Mouse (Mus musculus) intestine, embryonic 15.5 days (tissue): ENCODE measurements around the gene Dlg1. TPM values are rescaled to one million over a fixed set of nuclear protein-coding genes. Genes with fewer than 3 reads are reported as not detected.

Source experiments
- ATAC-seq: fragments of 200-750 bp; cut with Nextera tagmentation; 2 replicates; pipeline ENCODE4 v1.8.0; 2017; ENCODE audit warnings: moderate TSS enrichment, moderate library complexity
- H3K27ac ChIP-seq: fragments of 300-500 bp; sonication (generic); 2 replicates; pipeline ENCODE4 v1.5.1; 2015; ENCODE audit warnings: mild to moderate bottlenecking, inconsistent platforms
- H3K27me3 ChIP-seq: fragments of 300-500 bp; sonication (generic); replicated peaks from 2 replicates; pipeline ENCODE4 v1.6.1; 2015; ENCODE audit warnings: inconsistent platforms
- H3K36me3 ChIP-seq: fragments of 300-500 bp; sonication (generic); 2 replicates; pipeline ENCODE4 v1.6.1; 2015; ENCODE audit warnings: inconsistent platforms
- H3K4me1 ChIP-seq: fragments of 300-500 bp; sonication (generic); replicated peaks from 2 replicates; pipeline ENCODE4 v1.6.1; 2015; ENCODE audit warnings: inconsistent platforms
- H3K4me2 ChIP-seq: fragments of 300-500 bp; sonication (generic); replicated peaks from 2 replicates; pipeline ENCODE4 v1.6.1; 2015; ENCODE audit warnings: mild to moderate bottlenecking, inconsistent platforms
- H3K4me3 ChIP-seq: fragments of 300-500 bp; sonication (generic); replicated peaks from 2 replicates; pipeline ENCODE4 v1.5.1; 2015; ENCODE audit warnings: inconsistent platforms
- H3K9ac ChIP-seq: fragments of 300-500 bp; sonication (generic); 2 replicates; pipeline ENCODE4 v1.6.1; 2015; ENCODE audit warnings: inconsistent platforms
- H3K9me3 ChIP-seq: fragments of 300-500 bp; sonication (generic); 2 replicates; pipeline ENCODE4 v1.6.1; 2016; ENCODE audit warnings: inconsistent platforms
- WGBS: fragments of 180-500 bp; shearing (Covaris S2); methylation state at CpG from one replicate; pipeline ENCODE4 v1.1.7; 2015; 5-methylcytosine and 5-hydroxymethylcytosine counted together
- polyA plus RNA-seq: library from polyadenylated mRNA; unstranded; fragments of >200 nt; fragmentation: Nextera tagmentation; extraction: Ambion mirVana; gene quantifications from 2 replicates; pipeline ENCODE4 v1.2.1, GENCODE M21; 2015

The Dlg1 gene
- polyA plus RNA-seq, 1 experiment from 2014 or later = 18.6 TPM

GRCm38 (mm10) chr16:31875391-31875790 lies 212.1 kb downstream of the Dlg1 start:
- H3K4me3 ChIP-seq = no peak overlapping the region
- H3K27me3 ChIP-seq = no peaks in the 10 kb centered on the region
- no peak for ATAC-seq
- H3K9ac ChIP-seq = no peak overlapping the region
- 93% methylated on average over 4 of the region's 4 CpGs for WGBS
- H3K4me1 ChIP-seq = 0 out of 2 replicates have a peak, but pooled peaks cover 2% of the 10 kb centered on the region
- 0 out of 2 replicates have a peak, but pooled peaks cover 6% of the 10 kb centered on the region for H3K36me3 ChIP-seq
- no peak overlapping the region for H3K4me2 ChIP-seq
- H3K27ac ChIP-seq = no peak overlapping the region
- H3K9me3 ChIP-seq = no peaks in the 10 kb centered on the region

DNA sequence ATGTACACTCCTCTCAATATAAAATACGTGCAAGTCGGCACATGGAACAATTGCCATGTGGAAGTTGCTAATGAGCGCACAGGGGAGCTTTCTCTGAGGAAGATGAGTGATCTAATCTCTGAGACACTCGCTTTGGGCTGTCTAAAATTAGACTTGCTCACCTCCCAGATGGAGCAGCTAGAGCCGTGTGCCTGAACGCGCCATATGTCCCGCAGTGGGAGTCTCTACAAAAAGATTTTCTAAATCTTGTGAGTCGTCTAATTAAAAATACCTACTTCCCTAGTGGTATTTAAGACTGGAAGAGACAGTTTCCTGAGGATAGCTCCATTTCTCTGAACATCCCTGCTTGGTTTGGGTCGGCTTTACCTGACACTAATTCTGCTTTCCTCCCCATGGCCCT lies 213.1 kb downstream of the Dlg1 start:
- 82% methylated on average over 10 of the region's 10 CpGs for WGBS
- H3K9me3 ChIP-seq = no peaks in the 10 kb centered on the region
- no peak overlapping the region for H3K4me2 ChIP-seq
- 0 out of 2 replicates have a peak, but pooled peaks cover 2% of the 10 kb centered on the region for H3K4me1 ChIP-seq
- no peaks in the 10 kb centered on the region for H3K27me3 ChIP-seq
- ATAC-seq = no peak
- 0 out of 2 replicates have a peak, but pooled peaks cover 4% of the 10 kb centered on the region for H3K36me3 ChIP-seq
- no peak overlapping the region for H3K4me3 ChIP-seq
- no peak overlapping the region for H3K9ac ChIP-seq
- H3K27ac ChIP-seq = no peak overlapping the region

GRCm38 (mm10) chr16:31878052-31878451 lies 214.8 kb downstream of the Dlg1 start:
- no peaks in the 10 kb centered on the region for H3K36me3 ChIP-seq
- peaks cover 2% of the 10 kb centered on the region; the same call in 1 of the 2 replicates for H3K4me1 ChIP-seq
- no peak overlapping the region for H3K4me3 ChIP-seq
- no peak overlapping the region for H3K4me2 ChIP-seq
- H3K9ac ChIP-seq = no peak overlapping the region
- 59% methylated on average over 6 of the region's 6 CpGs for WGBS
- no peak overlapping the region for H3K27ac ChIP-seq
- no peaks in the 10 kb centered on the region for H3K9me3 ChIP-seq
- ATAC-seq = no peak
- H3K27me3 ChIP-seq = no peaks in the 10 kb centered on the region

DNA sequence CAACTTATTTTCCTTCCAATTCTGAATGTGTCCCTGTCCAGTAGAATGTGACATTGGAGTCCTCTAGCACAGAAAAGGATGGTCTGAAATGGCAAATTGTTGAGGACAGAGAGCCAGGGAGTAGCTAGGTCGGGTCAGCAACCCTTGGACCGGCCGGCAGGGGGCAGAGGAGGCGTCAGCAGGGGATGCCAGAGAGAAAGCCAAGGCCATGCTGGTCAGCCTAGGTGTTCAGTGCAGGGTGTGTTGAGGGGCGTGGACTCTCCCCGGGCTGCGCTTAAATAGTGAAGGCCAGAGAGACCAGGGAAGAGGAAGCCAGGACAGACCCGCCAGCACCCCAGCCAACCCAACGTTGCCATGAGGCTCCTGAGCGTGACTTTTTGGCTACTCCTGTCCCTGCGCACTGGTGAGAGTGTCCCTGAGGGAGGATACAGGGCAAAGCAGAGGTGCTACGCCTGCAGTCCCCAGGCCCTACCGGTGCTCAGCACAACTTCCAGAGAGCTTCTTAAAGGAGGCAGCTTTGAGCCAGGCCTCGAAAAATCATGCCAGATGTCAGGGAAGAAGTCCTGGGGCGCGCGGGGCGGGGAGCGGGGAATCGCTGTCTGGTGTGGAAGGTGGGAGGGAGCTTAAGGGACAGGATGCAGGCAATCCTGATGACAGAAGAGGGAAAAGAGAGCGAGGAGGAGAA lies 215.5 kb downstream of the Dlg1 start, which contains the start of gene Meltf:
TSS of gene Meltf (plus strand) at position 238 of the 685 bp plus-strand sequence.
- 25% methylated on average over 21 of the region's 21 CpGs for WGBS
- Histone ChIP-seq H3K4me3 (peak within 1 kb of the TSS; percentile 11; the same call in 1 of the 2 replicates), H3K9me3 (no peaks in the 10 kb centered on the region), H3K27ac (no peak within 1 kb of the TSS), H3K27me3 (no peaks in the 10 kb centered on the region), H3K9ac (no peak within 1 kb of the TSS), H3K4me1 (peaks cover 2% of the 10 kb centered on the region; the same call in 1 of the 2 replicates), H3K36me3 (no peaks in the 10 kb centered on the region), H3K4me2 (peak within 1 kb of the TSS; percentile 48)
- peak; percentile 87 for ATAC-seq

GRCm38 (mm10) chr16:31880146-31880840 lies 217.1 kb downstream of the Dlg1 start:
- ATAC-seq = no peak
- peaks cover 2% of the 10 kb centered on the region; the same call in 1 of the 2 replicates for H3K4me1 ChIP-seq
- H3K9me3 ChIP-seq = no peaks in the 10 kb centered on the region
- WGBS = 84% methylated on average over 8 of the region's 8 CpGs
- H3K9ac ChIP-seq = no peak overlapping the region
- no peaks in the 10 kb centered on the region for H3K36me3 ChIP-seq
- H3K4me3 ChIP-seq = no peak overlapping the region
- H3K27me3 ChIP-seq = no peaks in the 10 kb centered on the region
- H3K27ac ChIP-seq = no peak overlapping the region
- no peak overlapping the region for H3K4me2 ChIP-seq

- Histone ChIP-seq H3K4me3 (no peak overlapping the region), H3K4me2 (no peak overlapping the region), H3K4me1 (peaks cover 2% of the 10 kb centered on the region; the same call in 1 of the 2 replicates), H3K9me3 (no peaks in the 10 kb centered on the region), H3K27ac (no peak overlapping the region), H3K27me3 (no peaks in the 10 kb centered on the region), H3K9ac (no peak overlapping the region), H3K36me3 (no peaks in the 10 kb centered on the region)
- no peak for ATAC-seq
- WGBS = 69% methylated on average over 9 of the region's 9 CpGs
These were observed 219.2 kb downstream of the Dlg1 start for GRCm38 (mm10) chr16:31882381-31882908.

DNA sequence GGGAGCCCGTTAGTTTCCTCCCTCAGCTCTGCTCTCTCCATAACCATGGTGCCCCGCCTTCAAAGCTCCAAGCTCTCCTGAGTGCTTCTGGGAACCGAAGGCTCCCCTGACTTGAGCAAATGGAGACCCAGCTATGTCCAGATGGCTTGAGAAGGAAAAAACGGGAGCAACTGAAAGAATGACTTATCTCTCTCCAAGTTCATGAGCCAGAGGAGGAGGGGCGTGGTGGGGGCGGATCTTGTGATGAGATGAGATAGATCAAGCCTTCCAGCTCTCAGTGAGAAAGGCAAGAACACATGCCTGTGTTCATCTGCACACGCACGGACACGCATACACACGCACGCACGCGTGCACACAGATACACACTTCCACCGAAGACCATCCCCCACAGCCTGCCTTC lies 220.1 kb downstream of the Dlg1 start:
- Histone ChIP-seq H3K4me3 (no peak overlapping the region), H3K36me3 (no peaks in the 10 kb centered on the region), H3K27ac (no peak overlapping the region), H3K4me1 (peaks cover 2% of the 10 kb centered on the region; the same call in 1 of the 2 replicates), H3K4me2 (peak overlapping the region; percentile 33), H3K9ac (no peak overlapping the region), H3K9me3 (no peaks in the 10 kb centered on the region), H3K27me3 (no peaks in the 10 kb centered on the region)
- 61% methylated on average over 14 of the region's 14 CpGs for WGBS
- ATAC-seq = no peak

DNA sequence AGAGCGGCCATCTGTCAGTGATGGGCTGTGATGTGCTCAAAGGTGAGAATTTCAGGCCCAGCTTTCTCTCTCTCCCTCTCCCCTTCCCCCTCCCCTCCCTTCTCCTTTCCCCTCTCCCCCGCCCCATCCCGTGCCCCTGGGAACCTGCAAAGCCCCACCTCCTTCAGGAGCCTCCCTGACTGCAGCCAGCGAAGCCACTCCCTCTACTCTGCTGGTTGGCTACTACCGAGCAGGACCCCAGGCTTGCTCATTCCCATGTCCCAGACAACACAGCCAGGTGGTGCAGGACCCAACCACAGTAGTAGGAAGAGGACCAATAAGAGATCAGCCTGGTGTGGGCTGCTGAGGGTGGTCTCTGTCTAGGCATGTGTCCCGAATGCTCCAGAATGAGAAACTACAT lies 220.7 kb downstream of the Dlg1 start:
- Histone ChIP-seq H3K9ac (no peak overlapping the region), H3K27ac (no peak overlapping the region), H3K4me1 (no peaks in the 10 kb centered on the region; the same call in 1 of the 2 replicates), H3K27me3 (no peaks in the 10 kb centered on the region), H3K4me3 (no peak overlapping the region), H3K4me2 (peak overlapping the region; percentile 33), H3K9me3 (no peaks in the 10 kb centered on the region), H3K36me3 (no peaks in the 10 kb centered on the region)
- 21% methylated on average over 6 of the region's 6 CpGs for WGBS
- peak; percentile 71 for ATAC-seq

- Histone ChIP-seq H3K36me3 (no peaks in the 10 kb centered on the region), H3K27ac (no peak overlapping the region), H3K27me3 (no peaks in the 10 kb centered on the region), H3K4me1 (no peaks in the 10 kb centered on the region), H3K9ac (no peak overlapping the region), H3K4me2 (no peak overlapping the region), H3K4me3 (no peak overlapping the region), H3K9me3 (no peaks in the 10 kb centered on the region)
- WGBS = 83% methylated on average over 7 of the region's 7 CpGs
- no peak for ATAC-seq
These were observed 227.7 kb downstream of the Dlg1 start for GRCm38 (mm10) chr16:31890907-31891306.

- H3K4me3 ChIP-seq = no peak overlapping the region
- WGBS = 73% methylated on average over 5 of the region's 5 CpGs
These were observed 230.3 kb downstream of the Dlg1 start for GRCm38 (mm10) chr16:31893396-31894141.

DNA sequence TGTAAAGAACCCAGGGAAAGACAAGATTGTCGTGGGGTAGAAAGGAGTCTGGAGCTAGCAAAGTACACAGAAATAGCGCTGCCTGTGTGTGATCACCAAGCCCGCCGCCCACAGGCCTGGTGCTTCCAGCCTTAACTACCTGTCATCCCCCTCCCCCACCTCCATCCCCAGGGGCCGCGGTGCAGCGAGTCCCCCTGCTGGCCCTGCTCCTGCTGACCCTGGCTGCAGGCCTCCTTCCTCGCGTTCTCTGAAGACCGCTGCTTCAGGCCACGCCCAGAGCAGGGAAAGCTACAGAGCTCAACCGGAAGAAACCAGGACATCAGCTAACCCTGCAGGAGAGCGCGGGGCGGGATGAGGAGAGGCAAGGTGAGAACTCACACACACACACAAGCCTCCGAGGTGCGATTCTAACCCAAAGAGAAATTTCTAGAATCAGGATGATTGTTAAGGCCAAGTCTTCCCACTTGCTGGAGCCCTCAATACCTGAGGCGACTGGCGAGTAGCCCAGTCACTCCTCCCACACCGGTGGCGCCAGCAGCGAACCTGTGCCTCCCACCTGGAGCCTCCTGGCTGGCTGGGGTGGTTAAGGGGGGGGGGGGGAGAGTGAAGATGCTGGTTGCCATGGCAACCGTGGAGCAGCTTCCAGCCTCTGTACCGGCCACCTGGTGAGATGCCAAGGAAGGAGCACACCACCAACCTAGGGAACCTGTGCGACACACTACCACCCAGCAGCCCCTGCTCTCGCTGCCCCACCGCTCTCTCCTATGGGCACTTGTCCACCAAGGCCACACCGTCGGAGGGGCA lies 233.9 kb downstream of the Dlg1 start:
- no peaks in the 10 kb centered on the region for H3K27me3 ChIP-seq
- WGBS = 12% methylated on average over 29 of the region's 29 CpGs
- peak; percentile 80 for ATAC-seq
- H3K4me3 ChIP-seq = peak overlapping the region; percentile 22
- peak overlapping the region; percentile 63 for H3K4me2 ChIP-seq
- H3K36me3 ChIP-seq = no peaks in the 10 kb centered on the region
- no peaks in the 10 kb centered on the region for H3K9me3 ChIP-seq
- no peak overlapping the region for H3K27ac ChIP-seq
- H3K4me1 ChIP-seq = 0 out of 2 replicates have a peak, but pooled peaks cover 4% of the 10 kb centered on the region
- H3K9ac ChIP-seq = peak overlapping the region; percentile 33; the same call in 1 of the 2 replicates

More at GRCm38 (mm10) chr16:31893396-31894141, 230.3 kb downstream of the Dlg1 start:
- H3K27me3 ChIP-seq = no peaks in the 10 kb centered on the region
- ATAC-seq = no peak
- H3K9me3 ChIP-seq = no peaks in the 10 kb centered on the region
- no peak overlapping the region for H3K9ac ChIP-seq
- H3K4me1 ChIP-seq = 0 out of 2 replicates have a peak, but pooled peaks cover 4% of the 10 kb centered on the region
- H3K36me3 ChIP-seq = no peaks in the 10 kb centered on the region
- H3K4me2 ChIP-seq = no peak overlapping the region
- H3K27ac ChIP-seq = no peak overlapping the region
